Mouse (Mus musculus) heart, adult 18-20 months (tissue): ENCODE measurements around the gene Slc7a11. TPM values are rescaled to one million over a fixed set of nuclear protein-coding genes. Genes with fewer than 3 reads are reported as not detected.

Experiments
- DNase-seq, 2 experiments: peaks; one replicate each; pipeline ENCODE4 v3.0.0; 2021 to 2022; ENCODE audit warnings: mixed read lengths in 1 of 2
- total RNA-seq, 2 experiments: library from RNA; stranded (reverse); gene quantifications; 2 replicates each; pipeline ENCODE4 v1.2.3; 2021

Slc7a11 gene
- total RNA-seq, 2 experiments from 2014 or later = 0.26 TPM; not detected in 1

DNA sequence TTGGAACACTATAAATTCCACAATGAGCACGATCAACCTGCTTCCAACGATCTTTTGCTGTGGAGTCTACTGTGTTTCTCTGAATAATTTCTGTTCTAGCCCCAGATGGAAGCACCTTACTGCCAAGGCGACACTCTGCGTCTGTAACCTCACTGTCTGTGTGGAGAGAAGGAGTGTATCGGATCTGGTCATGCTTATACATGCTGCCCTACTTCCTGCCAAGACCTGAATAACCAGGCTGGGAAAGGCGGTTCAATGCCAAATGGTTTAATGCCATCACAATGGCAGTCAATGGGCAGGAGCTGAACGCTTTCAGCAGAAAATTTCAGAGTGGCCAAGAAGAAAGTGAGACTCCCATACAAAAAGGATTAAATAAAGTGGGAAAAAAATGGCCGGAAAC, 137.1 kb downstream of the Slc7a11 start:
- DNase-seq = no peak

DNA sequence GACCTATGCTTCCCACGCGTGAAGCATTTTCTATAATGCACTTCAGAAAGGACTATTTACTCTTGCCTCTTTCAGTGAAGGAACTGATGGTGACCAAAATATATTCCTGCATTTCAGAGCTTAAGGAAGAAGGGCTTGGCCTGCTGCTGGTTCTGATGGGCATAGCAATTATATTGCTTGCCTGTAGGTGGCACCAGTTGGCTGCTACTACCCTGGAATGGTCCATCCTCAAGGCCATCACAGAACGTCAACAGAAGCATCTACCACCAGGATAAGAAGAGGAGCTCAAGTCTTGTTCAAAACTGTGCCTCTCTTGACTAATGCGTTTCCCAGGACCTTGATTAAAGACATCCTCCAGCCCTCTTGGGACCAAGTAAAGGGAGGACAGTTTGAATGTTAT, 139.3 kb downstream of the Slc7a11 start:
- peak; percentile 6 to 40 for DNase-seq

DNA sequence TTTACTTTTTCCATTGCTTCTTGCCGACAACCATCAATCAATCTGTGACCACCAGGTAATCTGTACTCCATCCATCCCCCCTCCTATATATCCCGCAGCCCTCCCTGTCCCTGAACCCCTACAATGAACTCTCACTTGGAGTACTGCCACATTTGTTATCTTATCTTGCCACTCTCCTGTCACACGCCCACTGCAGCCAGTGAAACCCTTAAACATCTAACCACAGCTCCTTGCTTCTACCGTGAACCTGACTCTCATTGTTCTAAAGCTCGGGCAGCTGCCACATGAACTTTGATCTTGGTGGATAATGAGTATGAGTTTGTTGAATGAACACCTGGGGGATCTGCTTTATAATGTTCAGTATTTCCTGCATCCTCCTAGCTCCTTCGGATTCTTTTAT, 140.8 kb downstream of the Slc7a11 start:
- DNase-seq = no peak

DNA sequence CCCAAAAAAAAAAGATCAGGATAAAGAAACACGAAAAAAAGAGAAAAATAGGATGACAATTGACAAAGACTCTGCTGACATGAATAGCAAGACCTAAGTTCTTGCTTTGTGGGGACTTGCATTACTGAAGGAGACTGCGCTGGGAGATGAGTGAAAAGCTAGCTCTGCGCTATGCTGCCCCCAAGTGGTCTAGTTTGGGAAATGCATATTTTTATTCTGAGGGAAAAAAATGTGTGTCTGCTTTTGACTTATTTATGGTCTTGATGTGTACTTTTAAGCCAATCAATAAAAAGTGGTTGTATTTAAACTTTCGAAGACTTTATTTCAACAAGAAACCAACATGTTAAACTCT, 142.5 kb downstream of the Slc7a11 start:
- peak; percentile 7 to 65 for DNase-seq

DNA sequence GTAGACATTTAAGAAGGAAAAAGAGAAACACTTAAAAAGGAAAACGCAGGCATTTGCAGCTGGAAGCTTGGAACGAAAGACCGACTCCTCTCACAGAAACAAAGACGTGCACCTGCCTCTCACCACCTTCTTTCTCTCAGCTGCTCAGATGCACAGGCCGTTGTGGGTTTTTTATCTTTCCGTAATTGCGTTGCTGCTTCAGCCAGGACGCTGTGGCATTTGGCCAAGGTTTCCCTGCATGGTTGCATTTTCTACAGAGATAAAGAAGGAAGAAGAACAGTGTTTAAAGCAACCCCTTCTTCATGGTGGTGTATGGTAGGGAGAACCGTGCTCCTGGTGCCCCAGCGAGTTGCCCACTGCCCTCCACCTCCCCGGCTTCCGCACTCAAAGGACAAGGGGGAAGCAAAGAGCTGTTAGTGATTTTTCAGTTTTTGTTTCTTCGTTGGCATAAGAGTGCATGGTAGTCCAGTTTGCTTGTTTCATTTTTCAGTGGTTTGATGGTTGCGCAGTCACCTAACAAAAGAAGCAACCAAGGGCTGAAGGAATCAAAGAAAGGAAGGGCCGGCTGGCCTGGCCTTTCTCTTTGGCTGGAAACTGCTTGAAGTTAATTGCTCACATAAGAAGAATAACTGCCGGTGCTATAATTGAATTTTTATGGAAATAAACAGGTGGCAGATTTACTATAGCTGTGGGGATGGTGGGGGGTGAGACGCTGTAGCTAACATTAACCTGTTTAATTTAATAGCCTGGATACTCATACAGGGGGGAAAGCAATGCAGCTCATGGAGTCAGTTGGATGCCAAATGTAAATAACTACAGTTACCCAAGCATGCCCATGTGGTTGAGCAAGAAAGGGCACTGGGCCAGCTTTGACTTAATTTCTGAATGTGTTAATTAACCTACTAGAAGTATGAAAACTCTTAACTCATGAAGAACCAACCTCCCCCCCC, 143.1 kb downstream of the Slc7a11 start:
- DNase-seq = no peak

DNA sequence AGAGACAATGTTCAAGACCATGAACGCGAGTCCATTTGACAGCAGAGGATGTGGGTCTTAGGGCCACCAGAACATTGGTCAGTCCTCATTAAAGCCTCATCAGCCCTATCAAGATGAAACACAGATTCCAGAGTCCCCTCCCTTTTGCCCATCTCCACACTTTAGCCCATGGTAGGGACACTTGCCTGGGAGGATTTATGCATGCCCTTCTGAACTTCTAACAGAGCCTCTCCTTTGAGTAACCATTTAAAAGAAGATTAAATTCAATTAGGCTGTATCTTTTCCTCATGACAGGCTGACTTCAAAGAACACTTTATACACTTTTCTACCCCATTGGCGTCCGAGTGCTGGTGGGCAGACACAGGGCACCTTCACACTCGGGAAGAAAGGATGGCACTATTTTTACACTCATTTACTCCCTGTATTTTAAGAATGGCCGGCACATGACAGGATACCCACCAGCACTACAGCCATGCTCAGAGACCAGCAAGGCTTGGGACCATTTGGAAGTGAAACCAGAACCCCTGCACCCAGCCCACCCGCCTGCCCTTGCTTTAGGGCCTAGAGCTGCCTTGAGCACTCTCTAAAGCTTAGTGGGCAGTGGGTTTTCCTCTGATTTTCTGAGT, 144.9 kb downstream of the Slc7a11 start:
- DNase-seq = no peak

DNA sequence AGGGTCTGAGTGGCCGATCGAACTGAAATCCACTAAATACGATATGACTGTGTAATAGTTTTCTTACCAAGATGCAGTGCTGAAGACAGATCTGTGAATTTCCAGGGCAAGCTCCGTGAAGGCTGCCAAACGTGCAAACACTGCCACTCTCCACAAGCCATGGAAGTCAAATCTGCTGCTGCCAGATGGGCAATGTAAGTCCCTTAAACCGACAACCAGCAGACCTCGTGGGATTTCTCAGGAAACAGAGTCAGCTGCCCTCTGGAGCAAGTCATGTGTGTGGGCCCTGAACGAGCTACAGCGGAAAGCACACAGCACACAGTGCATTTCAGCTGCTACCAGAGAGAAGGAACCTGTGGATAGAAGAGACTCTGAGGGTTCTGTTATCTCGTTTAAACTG, 146.5 kb downstream of the Slc7a11 start:
- DNase-seq = no peak

DNA sequence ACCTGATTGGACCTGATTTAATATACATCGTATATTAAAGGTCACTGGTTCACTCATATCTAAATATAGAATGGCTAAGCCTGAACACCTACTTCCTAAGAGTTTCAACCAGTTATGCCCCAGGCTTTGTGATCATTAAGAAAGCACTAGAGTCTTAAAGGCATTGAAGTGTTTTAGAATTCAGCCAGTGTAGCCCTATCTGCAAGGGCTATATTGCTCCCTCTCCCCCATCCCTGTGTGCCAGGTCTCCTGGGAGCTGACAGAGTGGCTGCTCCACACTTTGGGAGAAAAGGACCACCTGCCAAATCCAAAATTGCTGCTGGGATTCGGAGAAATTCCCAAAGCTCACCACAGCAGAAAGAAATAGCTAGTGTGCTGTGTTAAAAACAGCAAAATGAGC, 168.4 kb downstream of the Slc7a11 start:
- no peak for DNase-seq

DNA sequence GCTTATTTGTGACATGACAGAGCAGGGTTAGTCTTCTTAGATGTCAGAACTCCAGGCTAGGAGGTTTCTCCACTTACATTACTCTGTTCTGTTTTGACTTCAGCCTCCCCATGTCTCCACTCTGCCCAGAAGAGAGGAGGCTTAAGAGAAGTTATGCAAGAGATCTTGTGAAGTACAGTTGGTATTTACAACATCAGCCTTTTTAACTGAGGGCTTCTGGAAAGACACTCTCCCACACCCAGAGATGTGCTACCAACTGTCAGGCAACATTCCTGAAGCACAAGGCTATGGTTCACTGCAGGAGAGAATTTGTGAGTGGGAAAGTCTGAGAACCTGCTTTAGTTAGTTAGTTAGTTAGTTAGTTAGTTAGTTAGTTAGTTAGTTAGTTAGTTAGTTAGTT, 171.2 kb downstream of the Slc7a11 start:
- DNase-seq = no peak

DNA sequence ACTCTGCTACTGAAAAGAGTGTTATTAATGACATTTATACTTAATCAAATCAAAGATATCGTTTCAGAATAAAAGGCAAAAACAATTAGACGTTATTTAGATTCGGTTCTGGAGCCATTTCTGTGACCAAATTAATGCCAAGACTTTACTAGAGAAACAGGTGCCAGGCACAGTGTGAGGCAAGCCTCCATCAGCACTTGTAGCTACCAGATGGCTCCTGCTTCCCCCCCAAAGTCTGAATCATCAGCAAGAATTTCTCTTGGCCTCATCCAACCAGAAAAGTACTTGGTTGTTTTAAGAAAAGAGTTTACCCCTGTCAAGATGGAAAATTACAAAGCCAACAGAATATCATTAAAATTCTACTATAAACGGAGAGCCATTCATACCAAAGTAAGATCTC, 173.7 kb downstream of the Slc7a11 start:
- DNase-seq = no peak

DNA sequence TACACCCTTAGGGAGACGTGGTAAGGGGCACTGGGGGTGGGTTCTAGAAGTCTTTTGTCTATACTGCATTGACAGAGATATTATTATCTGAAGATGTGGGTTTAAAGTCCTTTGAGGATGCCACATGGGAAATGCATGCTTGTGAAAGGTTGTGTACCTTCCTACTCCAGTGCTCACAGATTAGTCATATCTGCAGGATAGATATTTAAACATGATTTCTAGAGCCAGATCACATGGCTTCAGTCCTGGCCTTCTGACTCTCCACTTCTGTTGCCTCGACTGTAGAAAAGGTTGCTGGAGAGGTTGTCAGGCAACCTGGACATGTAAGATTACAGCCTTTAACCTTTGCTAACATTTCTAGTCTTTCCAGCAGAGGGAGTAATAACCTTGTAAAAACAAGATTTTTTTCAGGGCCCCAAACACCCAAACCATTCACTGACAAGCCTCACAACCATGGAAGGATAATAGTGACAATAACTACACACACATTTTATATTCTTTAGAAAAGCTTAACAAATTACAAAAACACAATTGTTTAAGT, 180.8 kb downstream of the Slc7a11 start:
- DNase-seq = no peak

DNA sequence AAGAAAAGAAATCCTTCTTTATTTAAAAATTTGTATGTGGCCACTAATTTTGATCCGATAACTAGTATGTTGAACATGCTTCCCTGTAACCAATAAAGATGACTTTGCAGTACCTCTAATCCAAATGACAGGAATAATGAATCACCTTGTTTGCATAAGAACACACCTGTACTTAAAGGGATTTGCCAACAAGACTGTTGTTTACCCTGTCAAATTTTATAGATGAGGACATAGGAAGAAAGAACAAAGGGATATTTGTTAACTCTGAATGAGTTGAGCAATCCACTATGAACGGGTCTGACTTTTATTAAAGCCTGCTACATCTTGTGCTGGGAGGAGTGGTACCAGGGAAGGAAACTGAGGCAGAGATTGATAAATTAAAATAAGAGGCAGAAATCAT, 181.3 kb downstream of the Slc7a11 start:
- no peak for DNase-seq

DNA sequence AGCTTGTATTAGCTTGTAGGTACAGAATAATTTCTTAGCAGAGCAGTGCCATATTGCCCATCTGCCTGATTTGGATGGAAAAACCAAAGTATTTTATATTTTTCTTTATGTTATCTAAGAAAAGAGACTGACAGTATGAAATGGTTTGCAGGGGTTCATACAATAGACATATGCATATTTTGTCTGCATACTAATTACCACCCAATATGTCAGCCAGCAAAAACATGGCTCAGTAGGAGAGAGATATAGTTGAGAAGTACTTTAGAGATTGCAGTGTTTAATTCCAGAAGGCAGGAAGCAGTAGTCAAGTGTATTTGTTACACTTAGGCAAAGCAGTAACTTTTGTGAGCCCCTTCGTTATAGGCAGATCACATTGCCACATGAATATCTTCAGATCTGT, 182.7 kb downstream of the Slc7a11 start:
- no peak for DNase-seq

DNA sequence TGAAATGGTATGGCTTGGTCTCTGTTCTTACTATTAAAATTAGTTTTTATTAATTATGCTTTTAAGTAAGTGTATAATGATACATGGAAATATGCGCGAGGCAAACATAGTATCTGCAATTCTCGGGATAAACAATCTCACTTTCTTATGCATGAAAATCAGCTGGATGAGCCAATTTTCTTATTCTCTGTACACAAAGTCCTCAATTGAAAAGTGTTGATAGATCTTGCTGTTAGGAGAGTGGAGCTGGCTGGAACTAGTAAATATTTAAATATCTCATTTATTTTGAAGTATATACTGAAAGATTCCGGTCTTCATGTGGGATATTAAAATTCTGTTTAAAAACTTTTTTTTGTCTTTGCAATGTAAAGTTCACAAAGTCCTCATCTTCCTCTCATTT, 184.6 kb downstream of the Slc7a11 start:
- no peak for DNase-seq

DNA sequence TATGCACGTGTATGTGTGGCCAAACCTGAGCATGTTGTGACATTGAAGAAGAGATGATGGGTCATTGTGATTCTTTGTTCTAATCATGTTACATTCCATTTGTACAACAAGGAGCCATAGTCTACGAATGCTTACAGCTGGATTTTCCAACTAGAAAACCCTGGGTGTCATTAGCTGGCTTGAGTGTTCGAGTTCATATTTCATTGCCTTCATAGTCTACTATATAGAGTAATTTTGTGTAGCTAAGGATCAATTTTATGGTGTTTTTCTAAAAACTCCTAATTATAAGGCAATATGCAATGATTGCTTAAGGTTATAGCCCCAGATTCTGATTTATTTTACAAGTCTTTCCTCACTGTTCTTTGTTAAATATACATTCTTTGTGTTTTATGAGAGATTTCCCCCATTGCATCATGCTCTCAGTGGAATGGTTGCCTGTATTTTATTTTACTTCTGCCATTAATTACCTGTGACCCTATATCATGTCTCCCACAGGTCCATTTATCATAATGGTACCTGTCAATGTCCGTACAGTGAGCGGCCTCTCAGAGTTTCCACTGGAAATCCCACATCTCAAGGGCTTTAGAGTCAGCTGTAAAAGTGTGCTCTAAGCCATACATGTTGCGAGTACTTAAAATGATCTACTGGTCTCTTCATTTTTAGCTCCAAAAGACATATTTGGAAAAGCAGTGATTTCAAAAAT, 193.7 kb downstream of the Slc7a11 start:
- DNase-seq = no peak

DNA sequence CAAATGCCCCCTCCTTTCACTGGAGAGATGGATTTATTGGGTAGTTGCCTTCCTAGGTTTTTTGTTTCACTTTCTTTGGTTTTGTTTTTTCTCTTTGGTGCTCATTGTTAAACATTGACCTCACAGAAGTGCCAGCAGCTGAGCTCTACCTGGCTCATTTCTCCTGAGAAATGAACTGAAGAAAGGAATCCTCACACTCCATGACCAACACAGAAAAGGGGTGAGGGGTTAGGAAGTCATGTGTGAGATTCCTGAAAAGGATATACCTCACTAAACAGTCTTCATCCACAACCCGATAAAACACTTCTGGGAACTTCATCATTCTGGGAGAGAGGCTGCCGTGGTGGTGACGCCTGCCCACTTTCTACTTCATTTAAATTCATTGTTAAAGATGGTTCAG, 207.4 kb downstream of the Slc7a11 start:
- no peak for DNase-seq

DNA sequence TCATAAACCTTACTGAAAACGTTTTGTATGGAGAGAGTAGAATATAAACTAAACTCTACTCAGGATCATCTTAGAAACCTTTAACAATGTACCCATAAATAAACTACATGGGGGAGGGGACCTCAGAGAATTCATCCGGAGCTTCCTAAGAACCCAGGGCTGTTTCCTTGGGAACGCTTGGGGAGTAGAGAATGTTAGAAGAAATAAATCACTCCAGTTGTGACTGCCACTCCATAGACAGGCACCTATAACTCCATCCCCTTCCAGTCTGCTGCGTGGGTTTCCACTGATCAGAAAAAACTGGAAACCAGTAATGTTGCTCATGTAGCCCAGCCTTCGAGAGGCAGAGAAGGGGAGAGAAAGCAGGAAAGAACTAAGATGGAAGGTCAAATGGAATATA, 210.3 kb downstream of the Slc7a11 start:
- DNase-seq = no peak

DNA sequence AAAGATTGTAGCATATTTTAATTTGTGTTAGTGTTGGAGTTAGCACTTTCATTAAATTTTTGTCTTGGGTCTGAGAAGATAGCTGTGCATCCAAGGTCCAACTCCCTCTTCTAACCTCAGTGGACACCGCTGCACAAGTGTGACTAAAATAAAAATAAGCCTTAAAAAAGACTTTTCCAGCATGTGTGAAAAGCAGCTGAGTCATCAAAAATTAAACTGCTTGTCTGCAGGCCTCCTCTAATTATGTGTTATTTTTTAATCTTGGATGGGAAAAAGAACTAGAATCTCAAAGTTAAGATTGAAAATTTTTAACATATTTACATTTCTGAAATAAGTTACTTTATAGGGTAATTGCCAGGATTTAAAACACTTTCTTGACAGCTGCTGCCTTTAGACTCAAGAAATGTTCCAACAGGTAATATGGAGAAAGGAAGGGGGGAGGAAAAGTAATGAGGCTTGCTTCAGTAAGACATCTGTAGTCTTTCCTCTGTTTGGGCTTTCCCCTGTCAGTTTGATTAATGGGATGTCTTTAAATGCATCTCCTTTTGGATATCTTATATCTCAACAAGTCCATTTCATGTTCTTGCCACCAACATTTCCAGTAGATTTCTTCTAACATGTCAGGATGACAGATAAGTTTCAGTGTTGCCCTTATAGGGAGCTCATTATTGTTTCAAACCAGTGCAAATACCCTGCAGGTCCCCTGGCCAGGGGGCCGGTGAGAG, 218.9 kb downstream of the Slc7a11 start:
- no peak for DNase-seq

DNA sequence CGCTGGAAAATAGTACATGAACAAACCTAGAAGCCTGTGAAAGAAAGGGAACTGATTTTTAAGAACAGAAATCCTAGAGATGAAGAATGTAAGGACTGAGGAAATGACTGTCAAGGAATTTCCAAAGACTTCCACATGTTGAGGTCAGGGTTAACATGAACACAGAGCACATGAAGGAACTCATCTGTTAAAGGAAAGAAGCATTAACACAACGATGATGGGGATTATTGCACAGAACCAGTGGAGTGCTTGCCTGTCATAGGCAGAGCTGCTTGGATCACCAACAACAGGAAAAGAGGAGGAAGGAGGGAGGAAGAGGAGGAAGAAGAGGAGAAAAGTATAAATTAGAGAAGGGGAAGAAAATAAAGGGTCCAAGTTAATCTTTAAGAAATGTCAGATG, 223.0 kb downstream of the Slc7a11 start:
- no peak for DNase-seq

DNA sequence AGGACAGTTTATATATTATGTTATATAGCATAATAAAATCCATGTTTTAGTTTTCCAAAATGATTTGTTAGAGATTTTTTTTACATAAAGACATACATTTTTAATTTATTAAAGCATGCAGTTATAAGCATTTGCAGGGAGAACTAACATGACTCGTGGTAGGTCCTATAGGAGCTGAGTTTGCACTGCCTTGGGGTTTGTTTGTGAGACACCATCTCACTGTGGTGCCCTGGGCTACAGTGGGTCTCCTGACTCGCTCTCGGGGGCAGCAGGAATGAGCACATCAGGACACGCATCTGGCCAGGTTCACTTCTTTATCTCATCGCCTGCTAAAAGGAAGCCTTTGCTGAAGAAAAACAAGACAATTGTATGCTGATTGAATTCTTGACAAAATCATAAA, 257.0 kb downstream of the Slc7a11 start:
- no peak for DNase-seq

DNA sequence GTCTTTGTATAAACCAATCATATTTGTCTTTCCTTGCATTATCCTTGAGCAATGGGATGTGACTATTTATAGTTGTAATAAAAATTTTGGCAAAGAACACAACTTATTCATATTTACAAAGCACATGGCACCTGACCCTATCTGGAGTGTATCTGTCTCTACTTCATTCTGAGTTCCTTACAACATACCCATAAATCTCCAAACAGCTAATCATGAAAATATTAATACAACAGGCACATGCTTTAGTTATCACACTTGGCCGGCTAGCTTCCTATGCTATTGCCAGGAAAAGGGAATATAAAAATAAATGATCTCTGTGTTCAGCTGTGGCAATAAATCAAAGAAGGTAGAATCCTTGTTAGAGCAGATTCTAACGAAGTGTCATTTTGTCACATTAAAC, 257.5 kb downstream of the Slc7a11 start:
- DNase-seq = no peak

DNA sequence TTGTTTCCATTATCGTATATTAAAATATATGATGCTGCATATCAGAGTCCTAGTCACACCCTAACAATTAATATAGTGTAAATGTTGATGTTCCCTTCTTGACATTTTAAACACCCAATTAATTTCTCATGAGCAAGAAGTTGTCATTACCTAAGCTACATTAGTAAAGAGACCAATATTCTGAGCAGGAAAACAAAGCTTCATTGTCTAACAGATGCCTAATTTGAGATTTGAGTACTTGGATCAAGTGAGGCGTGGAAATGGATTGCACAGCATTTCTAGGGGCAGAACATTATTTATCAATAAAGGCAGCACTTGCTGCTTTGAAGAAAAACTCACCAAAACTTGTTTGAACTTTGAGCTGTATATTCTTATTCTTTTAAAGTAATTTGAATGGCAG, 282.7 kb downstream of the Slc7a11 start:
- no peak for DNase-seq
